In the genomic region with DNA sequence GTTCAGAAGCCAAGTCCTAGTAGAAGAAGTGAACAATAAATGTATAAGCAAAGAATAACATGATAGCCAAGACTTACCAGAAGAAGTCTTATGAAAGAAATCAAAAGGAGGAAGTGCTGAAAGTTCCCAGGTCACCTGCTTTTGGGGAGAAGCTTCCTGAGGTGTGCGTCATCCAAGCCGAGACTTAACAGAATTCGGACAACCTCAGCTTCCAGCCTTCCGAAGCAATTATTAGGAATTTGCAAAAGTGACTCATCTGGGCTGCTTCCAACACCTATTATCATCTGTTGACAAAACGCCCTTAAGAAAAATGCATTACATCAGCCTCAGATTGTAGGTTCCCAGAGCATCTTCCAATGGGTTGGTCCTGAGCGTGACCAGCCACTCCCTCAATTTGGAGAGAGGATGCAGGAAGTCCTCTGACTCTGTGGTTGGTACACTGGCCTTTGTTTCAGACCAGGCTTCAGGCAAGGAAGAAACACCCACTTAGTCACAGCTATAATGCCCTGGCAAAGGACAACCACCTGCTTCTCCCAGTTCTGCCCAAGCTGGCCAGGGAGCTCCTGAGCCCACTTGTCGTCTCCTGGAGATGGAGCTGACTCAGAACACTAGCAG, we compare ENCODE assay signal across 9 mouse cellular contexts. TPM values are rescaled to one million over a fixed set of nuclear protein-coding genes. Genes with fewer than 3 reads are reported as not detected.
DNase-seq lines count a peak whose midpoint lies in the region; ATAC-seq and TF ChIP-seq lines count a peak whose summit lies in the region.
"Had no signal": no experiment of that assay in that cellular context is flagged by ENCODE, and none has a peak within 500 bp of the region (broad histone marks: within the 10 kb centered on the region; RNA-seq: fewer than 3 reads in every experiment).

No protein-coding gene starts in this region.

- 0 out of 2 replicates have a peak, but pooled peaks have one; percentile 30 for TF ChIP-seq EP300 in liver, postnatal 0 days (IDR thresholded peaks at IDR 0.05; ENCODE audit: low read depth)

- H3K9ac ChIP-seq in liver, postnatal 0 days (replicated peaks) = no peak overlapping the region
- H3K9ac ChIP-seq in liver, embryonic 11.5 days (ENCODE audit: low read depth, low read length) = no peak overlapping the region
- no peak overlapping the region for H3K9ac ChIP-seq in kidney, postnatal 0 days (ENCODE audit: low read depth, low read length)
- H3K9ac ChIP-seq in stomach, embryonic 14.5 days (replicated peaks; ENCODE audit: low read depth, low read length) = no peak overlapping the region
- H3K9ac ChIP-seq in midbrain, embryonic 14.5 days (replicated peaks; ENCODE audit: low read length) = no peak overlapping the region
- H3K9ac ChIP-seq: liver, embryonic 14.5 days had no signal

- 43% methylated on average over 7 of the region's 7 CpGs for WGBS in liver, postnatal 0 days (ENCODE audit: insufficient replicate concordance)
- 70% methylated on average over 7 of the region's 7 CpGs for WGBS in liver, embryonic 11.5 days
- 68% methylated on average over 7 of the region's 7 CpGs for WGBS in kidney, postnatal 0 days
- WGBS in stomach, embryonic 14.5 days = 67% methylated on average over 7 of the region's 7 CpGs
- 86% methylated on average over 7 of the region's 7 CpGs for WGBS in midbrain, embryonic 14.5 days

- peaks cover 9% of the 10 kb centered on the region for H3K4me1 ChIP-seq in liver, postnatal 0 days (ENCODE audit: insufficient read depth)
- H3K4me1 ChIP-seq in liver, embryonic 11.5 days (replicated peaks; ENCODE audit: control insufficient read depth, insufficient read depth, low read length) = no peaks in the 10 kb centered on the region; the same call in 1 of the 2 replicates
- peaks cover 4% of the 10 kb centered on the region; the same call in 1 of the 2 replicates for H3K4me1 ChIP-seq in kidney, postnatal 0 days (replicated peaks; ENCODE audit: insufficient read depth, low read length)
- peaks cover 12% of the 10 kb centered on the region; the same call in 1 of the 2 replicates for H3K4me1 ChIP-seq in stomach, embryonic 14.5 days (ENCODE audit: control insufficient read depth, insufficient read depth, low read length)
- H3K4me1 ChIP-seq in midbrain, embryonic 14.5 days (ENCODE audit: control insufficient read depth, insufficient read depth, low read length) = no peaks in the 10 kb centered on the region

- no peaks in the 10 kb centered on the region for H3K9me3 ChIP-seq in liver, postnatal 0 days (ENCODE audit: low read length)
- H3K9me3 ChIP-seq in liver, embryonic 11.5 days (ENCODE audit: control insufficient read depth, low read length) = no peaks in the 10 kb centered on the region
- no peaks in the 10 kb centered on the region for H3K9me3 ChIP-seq in kidney, postnatal 0 days (replicated peaks; ENCODE audit: low read length)
- H3K9me3 ChIP-seq in stomach, embryonic 14.5 days (ENCODE audit: control insufficient read depth, low read depth, low read length) = no peaks in the 10 kb centered on the region
- H3K9me3 ChIP-seq in midbrain, embryonic 14.5 days (ENCODE audit: control insufficient read depth, low read length) = no peaks in the 10 kb centered on the region

- DNase-seq in liver, postnatal 0 days = no peak
- no peak for DNase-seq in liver, embryonic 11.5 days (ENCODE audit: low spot score)
- peak; percentile 73 to 86 for DNase-seq in heart, adult 18-20 months
- DNase-seq in kidney, postnatal 0 days (ENCODE audit: low spot score) = peak; percentile 41
- DNase-seq in left cerebral cortex, adult 9 months (ENCODE audit: low spot score in 2 of 2) = no peak
- no peak for DNase-seq in midbrain, embryonic 14.5 days
- no peak for DNase-seq in cerebellum, adult 8-10 months

- TF ChIP-seq CTCF in liver, postnatal 0 days (IDR thresholded peaks at IDR 0.05; ENCODE audit: low read depth) = no peak
- no peak for TF ChIP-seq CTCF in kidney, postnatal 0 days (IDR thresholded peaks at IDR 0.05; ENCODE audit: low read depth)

- peak overlapping the region; percentile 25; the same call in 1 of the 2 replicates for H3K27ac ChIP-seq in liver, postnatal 0 days (ENCODE audit: low read depth)
- no peak overlapping the region for H3K27ac ChIP-seq in liver, embryonic 11.5 days (ENCODE audit: low read depth, low read length)
- H3K27ac ChIP-seq in kidney, postnatal 0 days = peak overlapping the region; percentile 78
- H3K27ac ChIP-seq in stomach, embryonic 14.5 days (ENCODE audit: low read length) = peak overlapping the region; percentile 74
- no peak overlapping the region for H3K27ac ChIP-seq in midbrain, embryonic 14.5 days (replicated peaks; ENCODE audit: low read depth, low read length)
- H3K27ac ChIP-seq: liver, embryonic 14.5 days had no signal

- H3K27me3 ChIP-seq in liver, postnatal 0 days (ENCODE audit: insufficient read depth, low read length) = no peaks in the 10 kb centered on the region
- no peaks in the 10 kb centered on the region for H3K27me3 ChIP-seq in liver, embryonic 11.5 days (replicated peaks; ENCODE audit: control insufficient read depth, insufficient read depth, low read length)
- no peaks in the 10 kb centered on the region for H3K27me3 ChIP-seq in kidney, postnatal 0 days (ENCODE audit: insufficient read depth, low read length)
- no peaks in the 10 kb centered on the region for H3K27me3 ChIP-seq in stomach, embryonic 14.5 days (ENCODE audit: control insufficient read depth, insufficient read depth, low read length)
- H3K27me3 ChIP-seq in midbrain, embryonic 14.5 days (ENCODE audit: control insufficient read depth, insufficient read depth, low read length) = no peaks in the 10 kb centered on the region

- ATAC-seq in liver, postnatal 0 days = peak; percentile 15; the same call in 1 of the 2 replicates
- ATAC-seq in liver, embryonic 11.5 days (replicated peaks; ENCODE audit: low FRiP score) = no peak
- ATAC-seq in kidney, postnatal 0 days (replicated peaks; ENCODE audit: low FRiP score, low read depth) = no peak
- ATAC-seq in stomach, embryonic 14.5 days (ENCODE audit: insufficient number of reproducible peaks, insufficient read depth, low FRiP score, low read depth) = no peak
- no peak for ATAC-seq in midbrain, embryonic 14.5 days (ENCODE audit: low FRiP score, low TSS enrichment)

- no peaks in the 10 kb centered on the region for H3K36me3 ChIP-seq in liver, postnatal 0 days (replicated peaks; ENCODE audit: insufficient read depth, low read length)
- H3K36me3 ChIP-seq in liver, embryonic 11.5 days (ENCODE audit: control insufficient read depth, insufficient read depth, low read length) = no peaks in the 10 kb centered on the region
- H3K36me3 ChIP-seq in kidney, postnatal 0 days (ENCODE audit: insufficient read depth, low read length) = no peaks in the 10 kb centered on the region
- H3K36me3 ChIP-seq in stomach, embryonic 14.5 days (ENCODE audit: control insufficient read depth, insufficient read depth, low read length) = no peaks in the 10 kb centered on the region
- H3K36me3 ChIP-seq in midbrain, embryonic 14.5 days (ENCODE audit: control insufficient read depth, insufficient read depth, low read length) = no peaks in the 10 kb centered on the region

- peak overlapping the region; percentile 2; the same call in 1 of the 2 replicates for H3K4me2 ChIP-seq in liver, postnatal 0 days (ENCODE audit: low read depth, low read length)
- no peak overlapping the region for H3K4me2 ChIP-seq in liver, embryonic 11.5 days
- no peak overlapping the region for H3K4me2 ChIP-seq in kidney, postnatal 0 days (ENCODE audit: low read length)
- H3K4me2 ChIP-seq in stomach, embryonic 14.5 days (replicated peaks; ENCODE audit: low read depth, low read length) = no peak overlapping the region
- no peak overlapping the region for H3K4me2 ChIP-seq in midbrain, embryonic 14.5 days (ENCODE audit: low read length)

- no peak overlapping the region for H3K4me3 ChIP-seq in liver, postnatal 0 days (ENCODE audit: low read depth, low read length)
- no peak overlapping the region for H3K4me3 ChIP-seq in liver, embryonic 11.5 days (ENCODE audit: low read depth, low read length)
- H3K4me3 ChIP-seq in kidney, postnatal 0 days (replicated peaks; ENCODE audit: low read depth, low read length) = no peak overlapping the region
- no peak overlapping the region for H3K4me3 ChIP-seq in stomach, embryonic 14.5 days (ENCODE audit: low read depth, low read length)
- no peak overlapping the region for H3K4me3 ChIP-seq in midbrain, embryonic 14.5 days (replicated peaks; ENCODE audit: low read depth, low read length)

RNA-seq across cellular contexts. Expression of a gene that starts 15.8 kb away (rescaled TPM):
- polyA plus RNA-seq in liver, postnatal 0 days (2015; fragmentation: Nextera tagmentation; extraction: Ambion mirVana) = 36.4 and 36.8 TPM in 2 replicates
- 68.0 and 69.0 TPM in 2 replicates for polyA plus RNA-seq in liver, embryonic 11.5 days (2014; fragmentation: Nextera tagmentation; extraction: Ambion mirVana)
- total RNA-seq in heart, adult 18-20 months (2021) = 10 to 100 TPM; 77.5 to 85.2 TPM
- polyA plus RNA-seq in kidney, postnatal 0 days (2015; fragmentation: Nextera tagmentation; extraction: Ambion mirVana) = 112 and 118 TPM in 2 replicates
- polyA plus RNA-seq in stomach, embryonic 14.5 days (2014; fragmentation: Nextera tagmentation; extraction: Ambion mirVana) = 86.0 and 90.8 TPM in 2 replicates
- 82.0 and 100 TPM in 2 replicates for polyA plus RNA-seq in midbrain, embryonic 14.5 days (2014; fragmentation: Nextera tagmentation; extraction: Ambion mirVana)

RNA-seq across cellular contexts. Expression of a gene that starts 23.8 kb away (rescaled TPM):
- polyA plus RNA-seq in liver, postnatal 0 days (2015; fragmentation: Nextera tagmentation; extraction: Ambion mirVana) = 0.11 TPM in 2 replicates
- 0.51 TPM in 1 of 2 replicates, not detected in the other for polyA plus RNA-seq in liver, embryonic 11.5 days (2014; fragmentation: Nextera tagmentation; extraction: Ambion mirVana)
- 1 to 10 TPM; 5.5 to 6.8 TPM for total RNA-seq in heart, adult 18-20 months (2021)
- polyA plus RNA-seq in kidney, postnatal 0 days (2015; fragmentation: Nextera tagmentation; extraction: Ambion mirVana) = 0.64 and 1.9 TPM in 2 replicates
- polyA plus RNA-seq in stomach, embryonic 14.5 days (2014; fragmentation: Nextera tagmentation; extraction: Ambion mirVana) = 1.2 and 1.4 TPM in 2 replicates
- 36.8 and 104 TPM in 2 replicates for polyA plus RNA-seq in midbrain, embryonic 14.5 days (2014; fragmentation: Nextera tagmentation; extraction: Ambion mirVana)

Comparison
In these comparisons a context has a peak if more than half of its experiments do, and no peak if none do; other contexts are left out.
1. H3K27ac ChIP-seq: peak in liver, postnatal 0 days (single experiment), kidney, postnatal 0 days (single experiment) and stomach, embryonic 14.5 days (single experiment); none in liver, embryonic 11.5 days (single experiment) and midbrain, embryonic 14.5 days (single experiment).
2. DNase-seq: peak in heart, adult 18-20 months (2 of 2) and kidney, postnatal 0 days (single experiment); none in liver, postnatal 0 days (single experiment), liver, embryonic 11.5 days (single experiment), left cerebral cortex, adult 9 months (0 of 2), midbrain, embryonic 14.5 days (single experiment) and cerebellum, adult 8-10 months (single experiment).
3. RNA of a gene that starts 23.8 kb away (polyA plus RNA-seq): 36.8 to 104 TPM in midbrain, embryonic 14.5 days; 0.64 to 1.9 TPM in kidney, postnatal 0 days, 1.2 to 1.4 TPM in stomach, embryonic 14.5 days, 0.51 TPM in liver, embryonic 11.5 days and 0.11 TPM in liver, postnatal 0 days; every median in the first group is over 10 times any median in the second.